Mouse (Mus musculus) embryonic stem cell, embryonic (primary cell): ENCODE results near the gene Id3.

Source experiments
- CTCF ChIA-PET, 4 experiments: fragments of 300-600 bp in 2 of 4; fragments of 350-600 bp in 2 of 4; sonication (Branson Sonifier 250); formaldehyde crosslinking; loops; one replicate each; lab custom pipeline; 2022; ENCODE audit warnings: inconsistent platforms in 2 of 4; lab: Charles Lee
- POLR2A ChIA-PET, 4 experiments: fragments of 300-600 bp in 2 of 4; fragments of 350-600 bp in 2 of 4; sonication (Branson Sonifier 250); formaldehyde crosslinking; loops; one replicate each; lab custom pipeline; 2022; ENCODE audit warnings: antibody characterized with exemption in 4 of 4, inconsistent platforms in 1 of 4; lab: Charles Lee

The Id3 gene

GRCm38 (mm10) chr4:136143193-136143976, at the start of gene Id3:
Gene Id3 (plus strand): TSS chr4:136143497.
- CTCF ChIA-PET: interaction anchor here in 2 of 4 experiments (0.6 to 1.1 kb wide), 3 partner anchors 36 to 346 kb away, joined by 3 to 4 read pairs (median 4); partner anchors contain the start of gene Fuca1 (in 1 of the 2)
- POLR2A ChIA-PET: interaction anchor here (0.6 to 11.0 kb wide), 20 partner anchors 7 to 274 kb away, joined by 3 to 122 read pairs (median 5); partner anchors contain the start of gene Rpl11 (in 1 of the 4)

- ChIA-PET CTCF (interaction anchor here in 3 of 4 experiments (0.9 to 2.9 kb wide), 5 partner anchors 10 to 55 kb away, joined by 3 to 8 read pairs (median 3); no protein-coding TSS in a partner anchor), POLR2A (interaction anchor here (0.7 to 2.8 kb wide), 9 partner anchors 9 to 112 kb away, joined by 3 to 12 read pairs (median 4); partner anchors contain the start of gene Asap3 (in 1 of the 4))
Measured at GRCm38 (mm10) chr4:136094519-136095219, 48.6 kb upstream of the Id3 start.

- CTCF ChIA-PET: interaction anchor here in 3 of 4 experiments (1.0 to 1.8 kb wide), 5 partner anchors 9 to 63 kb away, joined by 3 to 5 read pairs (median 3); no protein-coding TSS in a partner anchor
- POLR2A ChIA-PET: interaction anchor here in 3 of 4 experiments (0.8 to 2.8 kb wide), 9 partner anchors 10 to 111 kb away, joined by 3 to 12 read pairs (median 3); partner anchors contain the start of genes Asap3 (in 1 of the 3) and Rpl11 (in 1 of the 3)
Measured at GRCm38 (mm10) chr4:136095490-136096105, 47.7 kb upstream of the Id3 start.

- POLR2A ChIA-PET: interaction anchor here in 3 of 4 experiments (0.6 to 2.8 kb wide), 7 partner anchors 9 to 51 kb away, joined by 3 to 12 read pairs (median 5); partner anchors contain the start of gene Rpl11 (in 2 of the 3)
- CTCF ChIA-PET: interaction anchor here in 3 of 4 experiments (1.0 to 1.8 kb wide), 4 partner anchors 10 to 62 kb away, joined by 3 to 5 read pairs (median 3); no protein-coding TSS in a partner anchor
Measured at GRCm38 (mm10) chr4:136096446-136097113, 46.7 kb upstream of the Id3 start.

- POLR2A ChIA-PET: interaction anchor here in 1 of 4 experiments (0.9 to 2.2 kb wide), 3 partner anchors 16 to 50 kb away, joined by 3 to 7 read pairs (median 4); no protein-coding TSS in a partner anchor
- CTCF ChIA-PET: interaction anchor here in 2 of 4 experiments (0.5 to 2.8 kb wide), 3 partner anchors 8 to 64 kb away, joined by 3 to 12 read pairs (median 4); no protein-coding TSS in a partner anchor
Measured at GRCm38 (mm10) chr4:136098446-136098845, 44.9 kb upstream of the Id3 start.

GRCm38 (mm10) chr4:136100396-136101070, 42.8 kb upstream of the Id3 start:
- POLR2A ChIA-PET: interaction anchor here in 3 of 4 experiments (0.6 to 1.4 kb wide), 10 partner anchors 10 to 138 kb away, joined by 3 to 5 read pairs (median 3); partner anchors contain the start of genes Gale (in 1 of the 3) and Rpl11 (in 1 of the 3)
- CTCF ChIA-PET: interaction anchor here (0.5 to 2.8 kb wide), 9 partner anchors 8 to 1667 kb away, joined by 3 to 12 read pairs (median 4); no protein-coding TSS in a partner anchor

GRCm38 (mm10) chr4:136101753-136102152, 41.5 kb upstream of the Id3 start:
- ChIA-PET POLR2A (interaction anchor here in 1 of 4 experiments (1.3 to 1.4 kb wide), 2 partner anchors 12 to 66 kb away, joined by 3 to 5 read pairs; no protein-coding TSS in a partner anchor), CTCF (interaction anchor here in 1 of 4 experiments (1.4 kb wide), 1 partner anchor 9 kb away, joined by 4 read pairs; no protein-coding TSS in a partner anchor)

GRCm38 (mm10) chr4:136104590-136105337, 38.5 kb upstream of the Id3 start:
- ChIA-PET CTCF (interaction anchor here (0.6 to 4.1 kb wide), 8 partner anchors 10 to 303 kb away, joined by 3 to 24 read pairs (median 3); no protein-coding TSS in a partner anchor), POLR2A (interaction anchor here (0.6 to 3.2 kb wide), 18 partner anchors 8 to 1759 kb away, joined by 3 to 27 read pairs (median 4); partner anchors contain the start of genes E2f2 (in 1 of the 4), Rpl11 (in 1 of the 4) and Srsf10 (in 1 of the 4))

GRCm38 (mm10) chr4:136106880-136107301, 36.4 kb upstream of the Id3 start:
- CTCF ChIA-PET: interaction anchor here (0.6 to 4.1 kb wide), 56 partner anchors 10 to 1751 kb away, joined by 3 to 24 read pairs (median 4); partner anchors contain the start of genes Asap3 (in 1 of the 4), E2f2 (in 1 of the 4) and Rpl11 (in 1 of the 4)
- POLR2A ChIA-PET: interaction anchor here (0.5 to 3.2 kb wide), 26 partner anchors 10 to 940 kb away, joined by 3 to 38 read pairs (median 4); partner anchors contain the start of gene Rpl11 (in 2 of the 4)

GRCm38 (mm10) chr4:136109153-136109552, 34.1 kb upstream of the Id3 start:
- POLR2A ChIA-PET: interaction anchor here in 3 of 4 experiments (0.6 to 1.3 kb wide), 8 partner anchors 14 to 295 kb away, joined by 3 to 14 read pairs (median 4); no protein-coding TSS in a partner anchor
- CTCF ChIA-PET: interaction anchor here in 2 of 4 experiments (0.6 to 1.2 kb wide), 3 partner anchors 16 to 51 kb away, joined by 3 to 4 read pairs (median 3); no protein-coding TSS in a partner anchor

- ChIA-PET POLR2A (interaction anchor here (0.6 to 2.0 kb wide), 11 partner anchors 10 to 186 kb away, joined by 3 to 14 read pairs (median 4); partner anchors contain the start of gene Id3 (in 1 of the 4)), CTCF (interaction anchor here in 3 of 4 experiments (0.7 to 1.2 kb wide), 6 partner anchors 10 to 50 kb away, joined by 3 to 4 read pairs (median 3); no protein-coding TSS in a partner anchor)
Measured at GRCm38 (mm10) chr4:136109941-136110900, 33.1 kb upstream of the Id3 start.

- ChIA-PET POLR2A (interaction anchor here in 2 of 4 experiments (0.5 to 1.3 kb wide), 8 partner anchors 8 to 60 kb away, joined by 3 to 5 read pairs (median 4); partner anchors contain the start of gene E2f2 (in 1 of the 2)), CTCF (interaction anchor here in 2 of 4 experiments (0.6 to 1.1 kb wide), 5 partner anchors 18 to 88 kb away, joined by 3 to 4 read pairs (median 3); no protein-coding TSS in a partner anchor)
Measured at GRCm38 (mm10) chr4:136112344-136112743, 31.0 kb upstream of the Id3 start.

- POLR2A ChIA-PET: interaction anchor here in 3 of 4 experiments (0.6 to 1.3 kb wide), 6 partner anchors 16 to 61 kb away, joined by 3 read pairs; no protein-coding TSS in a partner anchor
- CTCF ChIA-PET: no interaction called here
Measured at GRCm38 (mm10) chr4:136114747-136115146, 28.6 kb upstream of the Id3 start.
